Mouse (Mus musculus): Measurements from ENCODE around the gene Thbs3. TPM values are rescaled to one million over a fixed set of nuclear protein-coding genes. Genes with fewer than 3 reads are reported as not detected.

Thbs3 gene
- polyA plus RNA-seq, 2 experiments = 0.79 to 1.7 TPM

- H3K4me1 ChIP-seq (replicated peaks; ENCODE audit: control insufficient read depth in 2 of 2, insufficient read depth in 2 of 2, low read length in 1 of 2) = 0 out of 4 replicates have a peak, but pooled peaks cover 0 to 2% of the 10 kb centered on the region in 2 experiments
- TF ChIP-seq CTCF (IDR thresholded peaks at IDR 0.05; ENCODE audit: low read depth) (no peak), EP300 (IDR thresholded peaks at IDR 0.05; ENCODE audit: low read depth) (no peak)
- no peak overlapping the region for H3K27ac ChIP-seq
- H3K4me2 ChIP-seq (ENCODE audit: low read depth) = no peak overlapping the region
- no peaks in the 10 kb centered on the region for H3K9me3 ChIP-seq (ENCODE audit: control insufficient read depth, low read length)
- H3K9ac ChIP-seq (replicated peaks) = no peak overlapping the region
- ATAC-seq (ENCODE audit: insufficient read depth) (no peak), DNase-seq (ENCODE audit: low read depth in 3 of 3, low spot score in 3 of 3) (no peak)
- no peaks in the 10 kb centered on the region for H3K27me3 ChIP-seq (ENCODE audit: control insufficient read depth, insufficient read depth, low read length)
- H3K36me3 ChIP-seq (replicated peaks; ENCODE audit: control insufficient read depth, insufficient read depth, low read depth) = no peaks in the 10 kb centered on the region
- 56% methylated on average over 18 of the region's 18 CpGs for WGBS (ENCODE audit: insufficient replicate concordance)
- H3K4me3 ChIP-seq (ENCODE audit: insufficient read depth in 1 of 2, low read depth in 2 of 2, low read length in 2 of 2) = no peak overlapping the region
Observed at GRCm38 (mm10) chr3:89187690-89188477, 27.1 kb upstream of the Thbs3 start.

GRCm38 (mm10) chr3:89188478-89188875, 26.5 kb upstream of the Thbs3 start:
- Histone ChIP-seq H3K27ac (no peak overlapping the region), H3K4me1 (replicated peaks; ENCODE audit: control insufficient read depth in 2 of 2, insufficient read depth in 2 of 2, low read length in 1 of 2) (0 out of 4 replicates have a peak, but pooled peaks cover 0 to 2% of the 10 kb centered on the region in 2 experiments)
- TF ChIP-seq EP300 (IDR thresholded peaks at IDR 0.05; ENCODE audit: low read depth) (no peak), CTCF (IDR thresholded peaks at IDR 0.05; ENCODE audit: low read depth) (no peak)

GRCm38 (mm10) chr3:89190436-89190835, 24.5 kb upstream of the Thbs3 start:
- H3K27me3 ChIP-seq (ENCODE audit: control insufficient read depth, insufficient read depth, low read length) = no peaks in the 10 kb centered on the region
- 14% methylated on average over 8 of the region's 8 CpGs for WGBS (ENCODE audit: insufficient replicate concordance)
- DNase-seq (ENCODE audit: low read depth in 3 of 3, low spot score in 3 of 3) (no peak), ATAC-seq (ENCODE audit: insufficient read depth) (no peak)
- no peak overlapping the region for H3K9ac ChIP-seq (replicated peaks)
- no peak overlapping the region for H3K4me3 ChIP-seq (ENCODE audit: insufficient read depth in 1 of 2, low read depth in 2 of 2, low read length in 2 of 2)
- no peaks in the 10 kb centered on the region for H3K36me3 ChIP-seq (replicated peaks; ENCODE audit: control insufficient read depth, insufficient read depth, low read depth)
- no peaks in the 10 kb centered on the region for H3K9me3 ChIP-seq (ENCODE audit: control insufficient read depth, low read length)
- no peak overlapping the region for H3K27ac ChIP-seq
- peaks cover 0 to 2% of the 10 kb centered on the region in 2 experiments; a peak in 2 of 4 replicates for H3K4me1 ChIP-seq (replicated peaks; ENCODE audit: control insufficient read depth in 2 of 2, insufficient read depth in 2 of 2, low read length in 1 of 2)
- TF ChIP-seq CTCF (IDR thresholded peaks at IDR 0.05; ENCODE audit: low read depth) = no peak
- no peak for TF ChIP-seq EP300 (IDR thresholded peaks at IDR 0.05; ENCODE audit: low read depth)
- H3K4me2 ChIP-seq (ENCODE audit: low read depth) = no peak overlapping the region

More at GRCm38 (mm10) chr3:89188478-89188875, 26.5 kb upstream of the Thbs3 start:
- Histone ChIP-seq H3K27me3 (ENCODE audit: control insufficient read depth, insufficient read depth, low read length) (no peaks in the 10 kb centered on the region), H3K36me3 (replicated peaks; ENCODE audit: control insufficient read depth, insufficient read depth, low read depth) (no peaks in the 10 kb centered on the region), H3K4me2 (ENCODE audit: low read depth) (no peak overlapping the region), H3K9me3 (ENCODE audit: control insufficient read depth, low read length) (no peaks in the 10 kb centered on the region), H3K9ac (replicated peaks) (no peak overlapping the region), H3K4me3 (ENCODE audit: insufficient read depth in 1 of 2, low read depth in 2 of 2, low read length in 2 of 2) (no peak overlapping the region)
- DNase-seq (ENCODE audit: low read depth in 3 of 3, low spot score in 3 of 3) (no peak), ATAC-seq (ENCODE audit: insufficient read depth) (no peak)
- 72% methylated on average over 12 of the region's 12 CpGs for WGBS (ENCODE audit: insufficient replicate concordance)

DNA sequence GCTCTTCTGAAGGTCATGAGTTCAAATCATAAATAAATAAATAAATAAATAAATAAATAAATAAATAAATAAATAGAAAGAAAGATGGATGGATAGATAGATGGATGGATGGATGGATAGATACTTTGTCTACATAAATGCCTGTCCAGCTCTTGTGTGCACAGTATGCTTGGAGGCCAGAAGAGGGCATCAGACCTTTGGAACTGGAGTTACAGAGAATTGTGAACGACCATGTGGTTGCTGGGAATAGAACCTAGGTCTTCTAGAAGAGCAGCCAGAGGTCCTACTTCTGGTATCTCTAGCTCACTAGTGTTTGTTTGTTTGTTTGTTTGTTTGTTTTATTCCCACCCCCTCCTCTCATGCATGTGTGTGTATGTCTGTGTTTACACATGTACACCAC, 21.6 kb upstream of the Thbs3 start:
- WGBS (ENCODE audit: insufficient replicate concordance) = 21% methylated on average over 1 of the region's 1 CpGs
- TF ChIP-seq EP300 (IDR thresholded peaks at IDR 0.05; ENCODE audit: low read depth) = no peak
- peak; percentile 17; the same call in 1 of the 2 replicates for TF ChIP-seq CTCF (IDR thresholded peaks at IDR 0.05; ENCODE audit: low read depth)
- Histone ChIP-seq H3K27me3 (ENCODE audit: control insufficient read depth, insufficient read depth, low read length) (no peaks in the 10 kb centered on the region), H3K4me2 (ENCODE audit: low read depth) (no peak overlapping the region), H3K36me3 (replicated peaks; ENCODE audit: control insufficient read depth, insufficient read depth, low read depth) (no peaks in the 10 kb centered on the region), H3K27ac (no peak overlapping the region), H3K9ac (replicated peaks) (no peak overlapping the region), H3K9me3 (ENCODE audit: control insufficient read depth, low read length) (no peaks in the 10 kb centered on the region), H3K4me3 (ENCODE audit: insufficient read depth in 1 of 2, low read depth in 2 of 2, low read length in 2 of 2) (no peak overlapping the region), H3K4me1 (replicated peaks; ENCODE audit: control insufficient read depth in 2 of 2, insufficient read depth in 2 of 2, low read length in 1 of 2) (peaks cover 6 to 13% of the 10 kb centered on the region in 2 experiments)
- ATAC-seq (ENCODE audit: insufficient read depth) = no peak
- no peak for DNase-seq (ENCODE audit: low read depth in 3 of 3, low spot score in 3 of 3)

- Histone ChIP-seq H3K4me1 (replicated peaks; ENCODE audit: control insufficient read depth in 2 of 2, insufficient read depth in 2 of 2, low read length in 1 of 2) (peaks cover 6 to 13% of the 10 kb centered on the region in 2 experiments), H3K27ac (no peak overlapping the region), H3K9me3 (ENCODE audit: control insufficient read depth, low read length) (no peaks in the 10 kb centered on the region), H3K9ac (replicated peaks) (no peak overlapping the region), H3K27me3 (ENCODE audit: control insufficient read depth, insufficient read depth, low read length) (no peaks in the 10 kb centered on the region), H3K4me3 (ENCODE audit: insufficient read depth in 1 of 2, low read depth in 2 of 2, low read length in 2 of 2) (no peak overlapping the region), H3K36me3 (replicated peaks; ENCODE audit: control insufficient read depth, insufficient read depth, low read depth) (no peaks in the 10 kb centered on the region), H3K4me2 (ENCODE audit: low read depth) (no peak overlapping the region)
- TF ChIP-seq CTCF (IDR thresholded peaks at IDR 0.05; ENCODE audit: low read depth) (peak; percentile 43), EP300 (IDR thresholded peaks at IDR 0.05; ENCODE audit: low read depth) (no peak)
- no peak for DNase-seq (ENCODE audit: low read depth in 3 of 3, low spot score in 3 of 3)
- no peak for ATAC-seq (ENCODE audit: insufficient read depth)
- 62% methylated on average over 2 of the region's 2 CpGs for WGBS (ENCODE audit: insufficient replicate concordance)
Observed at GRCm38 (mm10) chr3:89193853-89194252, 21.1 kb upstream of the Thbs3 start.

All from liver, embryonic 14.5 days (tissue).